In genomic region chr14:47529019-47529418, GRCm38 (mm10) we compare ENCODE assay signal across 9 mouse cellular contexts. TPM values are rescaled to one million over a fixed set of nuclear protein-coding genes. Genes with fewer than 3 reads are reported as not detected.
DNase-seq lines count a peak whose midpoint lies in the region; ATAC-seq and TF ChIP-seq lines count a peak whose summit lies in the region.
"Had no signal": no experiment of that assay in that cellular context is flagged by ENCODE, and none has a peak within 500 bp of the region (broad histone marks: within the 10 kb centered on the region; RNA-seq: fewer than 3 reads in every experiment).

No protein-coding gene starts in this region.

- H3K9ac ChIP-seq in heart, adult 2 months (ENCODE audit: low read depth, low read length): no peak overlapping the region
- no peak overlapping the region for H3K9ac ChIP-seq in lung, embryonic 14.5 days
- H3K9ac ChIP-seq: limb, embryonic 13.5 days had no signal

- peak; percentile 88 for TF ChIP-seq CTCF in heart, adult 2 months (IDR thresholded peaks at IDR 0.05)
- peak; percentile 65 for TF ChIP-seq CTCF in G1E (IDR thresholded peaks at IDR 0.05; ENCODE audit: low read depth, low read length)
- TF ChIP-seq CTCF in lung, embryonic 14.5 days (IDR thresholded peaks at IDR 0.05; ENCODE audit: low read depth): peak; percentile 76

- no peak overlapping the region for H3K27ac ChIP-seq in heart, adult 2 months
- H3K27ac ChIP-seq in heart, embryonic 10.5 days: no peak overlapping the region
- H3K27ac ChIP-seq in lung, embryonic 14.5 days (ENCODE audit: low read depth): no peak overlapping the region
- H3K27ac ChIP-seq: limb, embryonic 13.5 days had no signal

- H3K27me3 ChIP-seq in heart, adult 2 months (ENCODE audit: control insufficient read depth, insufficient read depth, low read length): no peaks in the 10 kb centered on the region
- H3K27me3 ChIP-seq in heart, embryonic 10.5 days (ENCODE audit: insufficient read depth, poor library complexity, severe bottlenecking): no peaks in the 10 kb centered on the region
- no peaks in the 10 kb centered on the region for H3K27me3 ChIP-seq in G1E (ENCODE audit: insufficient read depth, low read length)
- no peaks in the 10 kb centered on the region for H3K27me3 ChIP-seq in lung, embryonic 14.5 days (ENCODE audit: insufficient read depth, low read length)
- H3K27me3 ChIP-seq: limb, embryonic 13.5 days had no signal

- peak; percentile 46 to 55 for DNase-seq in heart, adult 2 months
- no peak for DNase-seq in heart, embryonic 10.5 days (ENCODE audit: low spot score)
- no peak for DNase-seq in G1E (ENCODE audit: low spot score)
- DNase-seq in frontal cortex, adult 2 months (ENCODE audit: extremely low spot score in 1 of 2, low spot score in 1 of 2): peak; percentile 67 to 89
- DNase-seq in kidney, postnatal 14 days: peak; percentile 77
- DNase-seq in lung, embryonic 14.5 days: peak; percentile 82
- peak; percentile 69 to 84 for DNase-seq in spleen, postnatal 4 days (ENCODE audit: low spot score in 2 of 2)

- 0 out of 2 replicates have a peak, but pooled peaks have one; percentile 35 for TF ChIP-seq EP300 in heart, adult 2 months (IDR thresholded peaks at IDR 0.05; ENCODE audit: insufficient read depth, low read depth, low read length)

- H3K9me3 ChIP-seq in heart, embryonic 10.5 days: no peaks in the 10 kb centered on the region
- H3K9me3 ChIP-seq in G1E (replicated peaks): no peaks in the 10 kb centered on the region
- no peaks in the 10 kb centered on the region for H3K9me3 ChIP-seq in lung, embryonic 14.5 days (ENCODE audit: low read depth, low read length)
- H3K9me3 ChIP-seq: limb, embryonic 13.5 days had no signal

- no peak for ATAC-seq in G1E (ENCODE audit: extremely low read depth, insufficient number of reproducible peaks, low FRiP score, poor library complexity, severe bottlenecking)
- ATAC-seq in cerebellum, adult (ENCODE audit: insufficient number of reproducible peaks, low FRiP score, low TSS enrichment): peak; percentile 71
- no peak for ATAC-seq in lung, embryonic 14.5 days (ENCODE audit: insufficient read depth)

- peaks cover 6% of the 10 kb centered on the region for H3K4me1 ChIP-seq in heart, adult 2 months (ENCODE audit: control insufficient read depth, insufficient read depth, low read length)
- H3K4me1 ChIP-seq in heart, embryonic 10.5 days: peaks cover 27% of the 10 kb centered on the region
- peaks cover 65% of the 10 kb centered on the region for H3K4me1 ChIP-seq in G1E (ENCODE audit: insufficient read depth, low read depth, low read length)
- H3K4me1 ChIP-seq in lung, embryonic 14.5 days (ENCODE audit: insufficient read depth): no peaks in the 10 kb centered on the region

- 42% methylated on average over 8 of the region's 8 CpGs for WGBS in heart, adult 2 months
- 39% methylated on average over 8 of the region's 8 CpGs for WGBS in heart, embryonic 10.5 days
- WGBS in lung, embryonic 14.5 days: 35% methylated on average over 8 of the region's 8 CpGs

- no peak overlapping the region for H3K4me3 ChIP-seq in heart, adult 2 months
- no peak overlapping the region for H3K4me3 ChIP-seq in heart, embryonic 10.5 days
- no peak overlapping the region for H3K4me3 ChIP-seq in G1E (ENCODE audit: low read depth, low read length)
- no peak overlapping the region for H3K4me3 ChIP-seq in lung, embryonic 14.5 days (ENCODE audit: low read depth, low read length)
- H3K4me3 ChIP-seq: limb, embryonic 13.5 days had no signal

- H3K36me3 ChIP-seq in heart, adult 2 months (ENCODE audit: control insufficient read depth, insufficient read depth, low read length): no peaks in the 10 kb centered on the region
- peaks cover 23% of the 10 kb centered on the region for H3K36me3 ChIP-seq in heart, embryonic 10.5 days
- peaks cover 47% of the 10 kb centered on the region for H3K36me3 ChIP-seq in G1E (replicated peaks)
- H3K36me3 ChIP-seq in lung, embryonic 14.5 days (ENCODE audit: insufficient read depth): 0 out of 2 replicates have a peak, but pooled peaks cover 2% of the 10 kb centered on the region

- intact Hi-C loops in heart, adult 2 months (cut with DNase I): loop anchor here (2.0 kb wide), 1 partner anchor 56 kb away; no protein-coding TSS in a partner anchor

- TF ChIP-seq POLR2A in heart, adult 2 months (IDR thresholded peaks at IDR 0.05; ENCODE audit: insufficient read depth, low read depth, low read length): no peak

- no peaks in the 10 kb centered on the region for H3K79me2 ChIP-seq in heart, adult 2 months (replicated peaks; ENCODE audit: control insufficient read depth, insufficient read depth, low read length)

- H3K4me2 ChIP-seq in lung, embryonic 14.5 days: no peak overlapping the region
- H3K4me2 ChIP-seq: limb, embryonic 13.5 days had no signal

RNA-seq across cellular contexts. Expression of gene Atg14, which starts 41.4 kb away (rescaled TPM):
- total RNA-seq in heart, adult 2 months (2021): 10 to 100 TPM in 1 of 2 experiments, 1 to 10 TPM in 1; 7.9 to 11.6 TPM
- polyA plus RNA-seq in heart, adult 2 months (2012; rRNA removed): 6.4 and 8.6 TPM in 2 replicates
- 10.6 and 11.7 TPM in 2 replicates for polyA plus RNA-seq in heart, embryonic 10.5 days (2016; fragmentation: Nextera tagmentation; extraction: Ambion mirVana)
- 8.1 and 10.9 TPM in 2 replicates for total RNA-seq in G1E (2014; fragmentation: Nextera tagmentation)
- total RNA-seq in G1E (2017): 8.7 and 8.9 TPM in 2 replicates
- polyA plus RNA-seq in G1E (2012): 1.8 and 2.3 TPM in 2 replicates
- 13.6 and 15.1 TPM in 2 replicates for polyA plus RNA-seq in frontal cortex, adult 2 months (2012; rRNA removed)
- 13.3 and 14.5 TPM in 2 replicates for polyA plus RNA-seq in lung, embryonic 14.5 days (2014; fragmentation: Nextera tagmentation; extraction: Ambion mirVana)

Comparison
In these comparisons a context has a peak if more than half of its experiments do, and no peak if none do; other contexts are left out.
1. DNase-seq: peak in heart, adult 2 months (2 of 2), frontal cortex, adult 2 months (2 of 2), kidney, postnatal 14 days (single experiment), lung, embryonic 14.5 days (single experiment) and spleen, postnatal 4 days (2 of 2); none in heart, embryonic 10.5 days (single experiment) and G1E (single experiment).
2. Peak in every context shown above with its lines, with median percentiles within 50 percentile points of each other: CTCF ChIP-seq.